Mouse (Mus musculus): ENCODE results near the gene Rexo2. TPM values are rescaled to one million over a fixed set of nuclear protein-coding genes. Genes with fewer than 3 reads are reported as not detected.

Rexo2 gene
- 98.7 and 108 TPM in 2 replicates for polyA plus RNA-seq (2012; rRNA removed)

GRCm38 (mm10) chr9:48480411-48481213 lies at the start of gene Rexo2:
TSS of gene Rexo2 (minus strand) at chr9:48480623.

GRCm38 (mm10) chr9:48494817-48495547 lies 14.6 kb upstream of the Rexo2 start, which contains the start of the genes Rbm7 and Gm5617:
TSS of gene Rbm7 (minus strand) at chr9:48495299.
TSS of gene Gm5617 (plus strand) at chr9:48495442.

Other genes starting within 250 kb of the Rexo2 start
- gene Nxpe2, start 127.2 kb downstream of the Rexo2 start, polyA plus RNA-seq (2012; rRNA removed) = 0.36 and 0.41 TPM in 2 replicates
- gene Rbm7, start 14.7 kb upstream of the Rexo2 start, polyA plus RNA-seq (2012; rRNA removed) = 43.3 and 45.5 TPM in 2 replicates
- 21.4 and 21.6 TPM in 2 replicates for gene Gm5617, start 14.8 kb upstream of the Rexo2 start, polyA plus RNA-seq (2012; rRNA removed)
- gene Nnmt, start 124.5 kb upstream of the Rexo2 start, polyA plus RNA-seq (2012; rRNA removed) = 0.41 and 0.69 TPM in 2 replicates

All from central nervous system, embryonic 14 days (tissue).